Mouse (Mus musculus): ENCODE measurements at regions not wholly inside any gene's neighbourhood (a gene's known extent, or its start where the extent isn't known, plus 50 kb on each side); places are given as distances from the start of the nearest gene placed in this dataset.

- H3K27me3 ChIP-seq = no peaks in the 10 kb centered on the region
- H3K36me3 ChIP-seq = no peaks in the 10 kb centered on the region
- no peaks in the 10 kb centered on the region for H3K9me3 ChIP-seq
- WGBS = 96% methylated on average over 8 of the region's 8 CpGs
- H3K4me2 ChIP-seq = no peak overlapping the region
- no peaks in the 10 kb centered on the region for H3K4me1 ChIP-seq (replicated peaks)
- ATAC-seq (ENCODE audit: low FRiP score) = no peak
- H3K27ac ChIP-seq = no peak overlapping the region
- no peak overlapping the region for H3K4me3 ChIP-seq
- H3K9ac ChIP-seq = no peak overlapping the region
Observed at GRCm38 (mm10) chr9:117904621-117905020, 135.7 kb upstream of the Azi2 start.

DNA sequence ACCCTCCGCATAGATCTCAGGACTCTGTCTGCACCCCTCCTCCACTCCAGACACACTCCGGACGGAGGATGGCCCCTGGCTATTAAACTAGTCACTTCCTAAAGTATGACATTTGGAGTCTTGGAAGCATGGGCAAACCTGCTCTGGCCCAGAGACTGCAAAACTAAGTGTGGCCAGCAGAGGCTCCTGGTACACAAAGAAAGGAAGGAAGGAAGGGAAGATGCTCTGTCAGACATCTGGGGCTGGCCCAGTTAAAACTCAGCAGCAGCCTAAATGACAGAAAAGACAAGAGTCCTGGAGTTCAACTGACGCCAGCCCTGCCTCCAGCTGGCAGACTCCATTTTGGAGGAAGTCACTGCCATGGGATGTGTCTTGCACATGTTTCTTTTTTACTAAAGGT lies 137.3 kb upstream of the Azi2 start:
- H3K27ac ChIP-seq = no peak overlapping the region
- H3K4me1 ChIP-seq (replicated peaks) = no peaks in the 10 kb centered on the region
- ATAC-seq (ENCODE audit: low FRiP score) = no peak
- H3K4me2 ChIP-seq = no peak overlapping the region
- no peaks in the 10 kb centered on the region for H3K9me3 ChIP-seq
- 67% methylated on average over 4 of the region's 4 CpGs for WGBS
- no peaks in the 10 kb centered on the region for H3K27me3 ChIP-seq
- no peak overlapping the region for H3K9ac ChIP-seq
- no peak overlapping the region for H3K4me3 ChIP-seq
- H3K36me3 ChIP-seq = no peaks in the 10 kb centered on the region

GRCm38 (mm10) chr9:117902239-117902939 lies 137.9 kb upstream of the Azi2 start:
- Histone ChIP-seq H3K9me3 (no peaks in the 10 kb centered on the region), H3K36me3 (no peaks in the 10 kb centered on the region), H3K4me1 (replicated peaks) (no peaks in the 10 kb centered on the region), H3K4me3 (no peak overlapping the region), H3K9ac (no peak overlapping the region), H3K27me3 (no peaks in the 10 kb centered on the region), H3K4me2 (no peak overlapping the region), H3K27ac (no peak overlapping the region)
- WGBS = 87% methylated on average over 20 of the region's 20 CpGs
- no peak for ATAC-seq (ENCODE audit: low FRiP score)

GRCm38 (mm10) chr9:117900631-117901030 lies 139.7 kb upstream of the Azi2 start:
- H3K27me3 ChIP-seq = no peaks in the 10 kb centered on the region

GRCm38 (mm10) chr9:117896517-117896916 lies 143.8 kb upstream of the Azi2 start:
- Histone ChIP-seq H3K4me1 (replicated peaks) (no peaks in the 10 kb centered on the region), H3K9me3 (no peaks in the 10 kb centered on the region), H3K27me3 (no peaks in the 10 kb centered on the region), H3K9ac (no peak overlapping the region), H3K4me2 (no peak overlapping the region), H3K27ac (no peak overlapping the region), H3K36me3 (no peaks in the 10 kb centered on the region), H3K4me3 (no peak overlapping the region)
- no peak for ATAC-seq (ENCODE audit: low FRiP score)
- WGBS = 72% methylated on average over 8 of the region's 8 CpGs

More at GRCm38 (mm10) chr9:117900631-117901030, 139.7 kb upstream of the Azi2 start:
- H3K36me3 ChIP-seq = no peaks in the 10 kb centered on the region
- no peak for ATAC-seq (ENCODE audit: low FRiP score)
- no peak overlapping the region for H3K4me3 ChIP-seq
- no peaks in the 10 kb centered on the region for H3K4me1 ChIP-seq (replicated peaks)
- no peaks in the 10 kb centered on the region for H3K9me3 ChIP-seq
- no peak overlapping the region for H3K27ac ChIP-seq
- 91% methylated on average over 12 of the region's 12 CpGs for WGBS
- H3K4me2 ChIP-seq = no peak overlapping the region
- H3K9ac ChIP-seq = no peak overlapping the region

DNA sequence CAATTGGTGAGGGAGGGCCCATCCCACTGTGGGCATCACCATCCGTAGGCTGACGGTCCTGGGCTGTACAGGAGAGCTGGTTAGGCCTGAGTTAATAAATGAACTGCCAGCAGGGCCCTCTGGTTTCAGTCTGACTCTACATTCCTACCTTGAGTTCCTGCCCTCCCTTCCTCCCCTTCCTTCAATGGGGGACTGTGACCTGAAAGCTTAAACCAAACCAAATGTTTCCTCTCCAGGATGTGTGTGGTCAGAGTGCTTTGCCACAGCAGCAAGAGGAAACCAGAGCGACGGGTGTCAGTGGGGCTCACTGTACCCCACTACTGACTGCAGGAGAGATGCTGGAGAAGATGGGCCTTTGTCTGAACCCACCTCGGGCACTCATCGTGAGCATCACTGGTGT lies 147.7 kb upstream of the Azi2 start:
- H3K9me3 ChIP-seq = no peaks in the 10 kb centered on the region
- H3K36me3 ChIP-seq = no peaks in the 10 kb centered on the region
- no peak overlapping the region for H3K4me3 ChIP-seq
- WGBS = 80% methylated on average over 6 of the region's 6 CpGs
- ATAC-seq (ENCODE audit: low FRiP score) = no peak
- no peak overlapping the region for H3K4me2 ChIP-seq
- H3K27ac ChIP-seq = no peak overlapping the region
- H3K4me1 ChIP-seq (replicated peaks) = no peaks in the 10 kb centered on the region
- no peak overlapping the region for H3K9ac ChIP-seq
- no peaks in the 10 kb centered on the region for H3K27me3 ChIP-seq

DNA sequence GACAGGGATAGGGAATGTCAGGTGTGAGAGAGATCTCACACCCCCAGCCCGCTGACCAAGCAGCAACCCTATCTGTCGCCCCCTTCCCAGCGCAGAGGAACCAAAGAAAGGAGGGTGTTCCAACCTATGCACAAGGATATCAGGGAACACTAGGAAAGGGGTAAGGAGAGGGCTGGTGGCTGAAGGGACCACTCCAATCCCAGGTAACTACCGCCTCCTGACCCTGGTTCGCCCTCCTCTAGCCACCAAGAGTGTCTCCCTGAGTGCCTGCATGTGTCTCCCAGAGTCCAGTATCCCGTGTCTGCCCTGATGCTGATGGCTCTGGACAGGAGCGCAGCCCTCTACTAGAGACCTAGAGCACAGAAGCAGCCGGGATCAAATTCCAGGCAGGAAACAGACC lies 167.1 kb upstream of the Azi2 start:
- 34% methylated on average over 8 of the region's 8 CpGs for whole genome bisulfite sequencing

DNA sequence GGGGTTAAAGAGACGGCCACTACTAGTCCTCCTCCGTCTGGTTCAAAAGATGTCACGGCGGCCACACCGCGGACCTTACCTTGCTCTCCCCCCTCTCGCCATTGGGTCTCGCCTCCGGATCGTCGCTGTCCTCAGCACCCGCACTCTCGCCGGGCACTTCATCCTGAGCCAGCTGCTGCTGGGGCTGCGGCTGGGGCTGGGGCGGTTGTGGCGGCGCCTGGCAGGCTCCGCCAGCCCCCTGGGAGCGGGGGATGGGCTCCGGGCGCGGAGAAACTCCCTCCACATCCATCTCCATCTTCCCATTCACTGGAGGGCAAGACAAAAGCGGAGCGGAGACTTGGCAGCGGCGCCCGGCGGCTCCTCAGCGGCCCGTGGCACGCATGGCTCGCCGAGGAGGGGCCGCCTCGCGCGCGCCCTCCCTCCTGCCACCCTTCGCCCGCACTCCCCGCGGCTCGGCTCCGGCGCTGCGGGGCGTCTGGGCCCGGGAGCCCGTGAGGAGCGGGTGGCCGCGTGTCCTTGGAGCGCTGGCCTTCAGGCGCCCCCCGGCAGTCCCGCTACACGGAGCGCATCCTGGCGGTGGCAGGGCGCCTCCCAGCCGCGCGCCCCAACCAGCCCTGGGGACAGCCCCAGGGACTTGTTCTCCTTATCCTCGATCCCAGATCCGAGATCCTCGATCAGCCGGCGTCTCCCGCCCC lies 167.8 kb upstream of the Azi2 start:
- Histone ChIP-seq H3K27me3 (peaks cover 15% of the 10 kb centered on the region), H3K9me3 (no peaks in the 10 kb centered on the region), H3K9ac (peak overlapping the region; percentile 86), H3K36me3 (no peaks in the 10 kb centered on the region), H3K4me2 (peak overlapping the region; percentile 86), H3K4me1 (replicated peaks) (peaks cover 34% of the 10 kb centered on the region), H3K4me3 (peak overlapping the region; percentile 66), H3K27ac (peak overlapping the region; percentile 92)
- under 1% methylated on average over 68 of the region's 70 CpGs for WGBS
- peak; percentile 88 for ATAC-seq (ENCODE audit: low FRiP score)

More for the DNA sequence above, 167.1 kb upstream of the Azi2 start:
- ATAC-seq (ENCODE audit: low FRiP score) = peak; percentile 25
- H3K4me3 ChIP-seq = peak overlapping the region; percentile 66
- peaks cover 15% of the 10 kb centered on the region for H3K27me3 ChIP-seq
- no peaks in the 10 kb centered on the region for H3K9me3 ChIP-seq
- H3K36me3 ChIP-seq = no peaks in the 10 kb centered on the region
- peak overlapping the region; percentile 92 for H3K27ac ChIP-seq
- H3K4me2 ChIP-seq = peak overlapping the region; percentile 86
- H3K9ac ChIP-seq = peak overlapping the region; percentile 86
- H3K4me1 ChIP-seq (replicated peaks) = peaks cover 34% of the 10 kb centered on the region

GRCm38 (mm10) chr9:117872021-117872386 lies 168.3 kb upstream of the Azi2 start:
- Histone ChIP-seq H3K4me3 (peak overlapping the region; percentile 66), H3K4me2 (peak overlapping the region; percentile 86), H3K36me3 (no peaks in the 10 kb centered on the region), H3K4me1 (replicated peaks) (peaks cover 34% of the 10 kb centered on the region), H3K27me3 (peaks cover 15% of the 10 kb centered on the region), H3K9ac (peak overlapping the region; percentile 86), H3K9me3 (no peaks in the 10 kb centered on the region), H3K27ac (peak overlapping the region; percentile 92)
- peak; percentile 71 for ATAC-seq (ENCODE audit: low FRiP score)
- under 1% methylated on average over 15 of the region's 15 CpGs for WGBS

DNA sequence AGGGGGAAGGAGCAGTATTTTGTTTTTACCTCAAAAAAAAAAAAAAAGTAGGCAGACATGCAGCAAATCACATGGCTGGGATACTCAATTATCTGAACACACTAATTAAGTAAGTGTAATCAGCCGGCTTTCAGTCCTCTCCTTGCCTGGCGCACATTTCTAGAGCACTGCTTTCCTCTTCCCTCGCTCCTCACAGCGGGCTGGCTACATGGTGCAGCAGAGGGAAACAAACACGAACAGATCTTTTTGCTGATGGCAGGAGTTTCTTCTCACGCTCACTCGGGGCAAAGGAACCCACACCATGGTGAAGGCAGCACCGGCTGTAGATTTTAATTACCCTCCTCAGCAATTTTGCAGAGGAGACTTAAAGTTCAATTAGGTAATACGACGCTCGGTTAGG lies 169.7 kb upstream of the Azi2 start:
- 0 out of 2 replicates have a peak overlapping the region, but pooled peaks have one; percentile 24 for H3K27ac ChIP-seq
- H3K4me3 ChIP-seq = peak overlapping the region; percentile 66
- no peaks in the 10 kb centered on the region for H3K9me3 ChIP-seq
- ATAC-seq (ENCODE audit: low FRiP score) = no peak
- H3K4me1 ChIP-seq (replicated peaks) = peaks cover 34% of the 10 kb centered on the region
- 38% methylated on average over 11 of the region's 11 CpGs for WGBS
- H3K36me3 ChIP-seq = no peaks in the 10 kb centered on the region
- peak overlapping the region; percentile 86 for H3K4me2 ChIP-seq
- H3K9ac ChIP-seq = peak overlapping the region; percentile 86
- peaks cover 15% of the 10 kb centered on the region for H3K27me3 ChIP-seq

- H3K9ac ChIP-seq = no peak overlapping the region
- no peaks in the 10 kb centered on the region for H3K9me3 ChIP-seq
- H3K4me3 ChIP-seq = no peak overlapping the region
- H3K27me3 ChIP-seq = no peaks in the 10 kb centered on the region
- H3K36me3 ChIP-seq = no peaks in the 10 kb centered on the region
- no peak for ATAC-seq (ENCODE audit: low FRiP score)
- peaks cover 8% of the 10 kb centered on the region for H3K4me1 ChIP-seq (replicated peaks)
- 91% methylated on average over 3 of the region's 3 CpGs for WGBS
- no peak overlapping the region for H3K27ac ChIP-seq
- H3K4me2 ChIP-seq = no peak overlapping the region
Observed at GRCm38 (mm10) chr9:117863944-117864343, 176.4 kb upstream of the Azi2 start.

- no peak overlapping the region for H3K4me2 ChIP-seq
- H3K9ac ChIP-seq = no peak overlapping the region
- 88% methylated on average over 6 of the region's 6 CpGs for WGBS
- H3K27me3 ChIP-seq = no peaks in the 10 kb centered on the region
- H3K9me3 ChIP-seq = no peaks in the 10 kb centered on the region
- H3K36me3 ChIP-seq = no peaks in the 10 kb centered on the region
- no peak for ATAC-seq (ENCODE audit: low FRiP score)
- H3K27ac ChIP-seq = no peak overlapping the region
- no peak overlapping the region for H3K4me3 ChIP-seq
- H3K4me1 ChIP-seq (replicated peaks) = peaks cover 14% of the 10 kb centered on the region
Observed at GRCm38 (mm10) chr9:117863318-117863717, 177.0 kb upstream of the Azi2 start.

- Histone ChIP-seq H3K9ac (no peak overlapping the region), H3K27ac (no peak overlapping the region), H3K36me3 (no peaks in the 10 kb centered on the region), H3K4me1 (replicated peaks) (peaks cover 15% of the 10 kb centered on the region), H3K9me3 (no peaks in the 10 kb centered on the region), H3K4me2 (no peak overlapping the region), H3K4me3 (no peak overlapping the region), H3K27me3 (no peaks in the 10 kb centered on the region)
- no peak for ATAC-seq (ENCODE audit: low FRiP score)
- 61% methylated on average over 16 of the region's 16 CpGs for WGBS
Observed at GRCm38 (mm10) chr9:117859580-117860045, 180.7 kb upstream of the Azi2 start.

Data from hindbrain, embryonic 13.5 days (tissue).